Mouse (Mus musculus) T-helper 1 cell (primary cell): Measurements from ENCODE around the gene Nudt8.
"Not testable (repeated sequence)": the region's sequence is repeated elsewhere in the genome, so short reads cannot be mapped to it uniquely, and the experiment has no call there.

Experiments used
- in situ Hi-C: fragments of 300-600 bp; cut with MboI, MseI; formaldehyde crosslinking; loops from one replicate; pipeline ENCODE4 v1.15.1; 2025; ENCODE audit warnings: high pct_unique_total_duplicates

The Nudt8 gene

DNA sequence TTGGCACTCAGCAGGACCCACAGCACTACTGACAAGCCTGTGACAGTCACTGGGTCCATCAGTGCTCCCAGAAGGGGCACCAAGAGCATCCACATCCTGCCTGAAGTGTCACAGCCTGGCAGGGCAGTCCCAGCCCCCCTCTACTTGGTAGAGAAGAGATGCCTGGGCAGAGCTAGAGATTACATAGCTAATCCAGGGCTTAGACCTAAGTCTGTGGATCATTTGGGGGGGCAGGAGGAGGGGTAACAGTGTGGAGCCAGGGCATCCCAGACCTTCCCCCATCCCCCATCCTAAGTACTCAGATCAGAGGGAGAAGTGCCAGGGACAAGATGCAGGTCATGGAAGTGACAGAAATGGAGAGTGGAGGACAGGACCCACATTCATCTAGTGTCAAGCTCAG is 14.4 kb downstream of the Nudt8 start:
- in situ Hi-C loops: loop anchor here (5.0 kb wide), 2 partner anchors 37 to 72 kb away; no protein-coding TSS in a partner anchor

DNA sequence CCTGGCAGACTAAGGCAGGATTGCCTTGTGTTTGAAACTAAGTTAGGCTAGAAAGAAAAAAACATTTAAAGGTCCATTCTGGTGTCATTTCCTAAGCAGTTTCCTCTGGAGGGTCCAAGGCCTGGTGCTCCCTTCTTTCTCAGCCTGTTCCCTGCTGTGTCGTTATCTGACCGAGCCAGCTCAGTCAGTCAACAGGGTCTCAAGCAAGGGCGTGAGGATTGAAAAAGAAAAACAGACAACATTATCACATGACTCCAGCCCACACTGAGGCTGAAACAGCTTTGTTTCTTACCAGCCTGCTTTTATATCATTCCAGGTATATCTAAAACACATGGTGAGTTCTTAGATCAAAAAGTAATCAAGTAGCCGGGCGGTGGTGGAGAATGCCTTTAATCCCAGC is 15.3 kb downstream of the Nudt8 start:
- in situ Hi-C loops: loop anchor here (5.0 kb wide), 2 partner anchors 37 to 72 kb away; no protein-coding TSS in a partner anchor

DNA sequence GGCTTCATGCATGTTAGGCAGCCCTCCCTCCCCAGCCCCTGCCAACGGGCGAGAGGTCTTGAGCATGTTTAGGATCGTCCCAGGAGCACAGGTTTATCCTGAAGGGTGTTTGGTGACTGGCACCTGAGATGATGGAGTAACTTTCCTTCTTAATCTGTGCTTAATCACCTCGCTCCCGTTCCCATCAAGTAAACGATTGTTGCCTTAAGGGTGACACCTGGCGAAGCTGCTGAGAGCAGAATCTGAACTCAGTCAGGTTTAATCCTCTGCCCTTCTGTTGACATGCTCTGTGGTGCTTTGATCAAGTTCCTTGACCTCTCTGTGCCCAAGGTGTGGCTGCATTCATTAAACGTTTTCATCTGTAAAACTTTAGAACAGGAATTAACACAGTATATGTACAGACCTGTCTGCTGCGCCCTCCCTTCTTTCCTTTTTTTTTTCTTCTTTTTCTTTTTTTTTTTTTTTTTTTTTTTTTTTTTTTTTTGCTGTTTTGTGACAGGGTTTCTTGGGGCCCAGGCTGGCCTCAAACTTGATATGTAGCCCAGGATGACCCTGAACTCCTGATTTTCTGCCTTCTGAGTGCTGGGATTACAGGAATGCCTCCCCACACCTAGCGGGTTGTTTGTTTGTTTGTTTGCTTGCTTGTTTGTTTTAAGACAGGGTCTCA is 17.7 kb downstream of the Nudt8 start:
- in situ Hi-C loops: loop anchor here (5.0 kb wide), 2 partner anchors 34 to 69 kb away; no protein-coding TSS in a partner anchor

DNA sequence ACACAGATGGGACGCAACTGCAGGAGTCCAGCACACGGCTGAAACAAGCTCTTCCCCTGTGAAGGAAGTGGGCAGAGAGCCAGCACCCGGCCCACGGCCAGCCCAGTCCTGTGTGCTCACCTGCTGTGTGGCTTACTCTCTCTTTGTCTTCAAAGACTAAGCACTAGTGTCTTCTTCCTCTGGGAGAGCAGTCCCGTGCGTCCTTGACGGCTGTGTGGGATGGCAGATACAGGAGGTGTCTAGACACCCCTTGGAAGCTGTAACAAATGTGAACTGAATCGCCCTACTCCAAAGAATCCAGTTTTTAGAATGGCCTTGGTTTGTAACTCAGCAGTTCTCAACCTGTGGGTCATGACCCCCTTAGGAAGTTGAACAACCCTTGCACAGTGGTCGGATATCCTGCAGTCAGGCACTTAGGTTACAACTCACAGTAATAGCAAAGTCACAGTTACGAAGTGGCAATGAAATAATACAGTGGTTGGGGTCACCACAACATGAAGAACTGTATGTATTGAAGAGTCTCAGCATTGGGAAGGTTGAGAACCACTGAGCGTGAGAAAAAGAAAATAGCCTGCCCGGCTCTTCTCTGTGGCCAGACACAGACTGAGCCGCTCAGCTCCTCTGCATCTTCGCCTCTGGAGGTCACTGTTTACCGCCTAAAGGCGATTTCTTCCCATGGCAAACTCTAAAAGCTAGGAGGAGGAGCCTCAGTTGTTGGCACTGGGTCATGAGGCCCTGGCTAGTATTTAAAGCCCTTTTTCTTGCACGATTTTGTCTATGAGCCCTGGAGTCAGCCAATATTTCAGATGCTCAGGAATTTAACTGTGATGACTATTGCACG is 18.6 kb downstream of the Nudt8 start:
- in situ Hi-C loops: loop anchor here (5.0 kb wide), 2 partner anchors 33 to 68 kb away; no protein-coding TSS in a partner anchor

DNA sequence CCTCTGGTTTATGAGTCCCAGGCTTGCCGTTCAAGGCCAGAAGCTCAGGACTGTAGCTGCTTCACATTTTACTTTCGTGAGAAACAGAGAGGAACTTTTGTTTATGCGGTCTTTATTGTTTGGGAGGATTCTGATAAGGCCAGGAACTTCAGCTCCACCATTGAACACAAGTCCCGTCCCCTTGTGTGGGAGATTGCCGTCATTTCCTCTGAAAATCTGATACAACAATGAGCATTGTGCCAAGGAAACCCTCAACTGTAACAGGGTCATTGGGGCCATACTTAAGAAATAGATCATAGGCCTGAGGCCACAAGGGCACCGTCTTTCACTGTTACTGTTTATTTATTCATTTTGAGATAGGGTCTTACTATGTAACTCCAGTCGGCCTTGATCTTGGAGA is 22.8 kb downstream of the Nudt8 start:
- in situ Hi-C loops: no loop called here

DNA sequence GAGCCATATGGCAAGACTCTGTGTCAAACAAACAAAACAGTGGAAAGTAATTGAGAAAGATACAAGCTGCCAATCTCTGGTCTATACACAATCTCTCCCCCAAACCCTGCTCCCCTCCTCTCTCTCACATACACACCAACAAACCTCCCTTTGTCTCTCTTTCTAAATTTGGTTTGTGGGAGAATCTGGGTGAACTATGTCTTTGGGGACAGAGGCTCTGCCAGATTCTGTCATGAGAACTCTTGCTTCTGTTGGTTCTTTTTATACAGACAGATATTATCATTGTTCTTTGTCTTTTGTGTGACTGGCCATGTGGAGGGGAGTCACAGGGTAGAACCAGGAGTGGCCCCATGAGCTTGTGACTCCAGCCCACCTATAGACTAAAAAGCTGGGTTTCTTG is 27.2 kb downstream of the Nudt8 start:
- in situ Hi-C loops: no loop called here

DNA sequence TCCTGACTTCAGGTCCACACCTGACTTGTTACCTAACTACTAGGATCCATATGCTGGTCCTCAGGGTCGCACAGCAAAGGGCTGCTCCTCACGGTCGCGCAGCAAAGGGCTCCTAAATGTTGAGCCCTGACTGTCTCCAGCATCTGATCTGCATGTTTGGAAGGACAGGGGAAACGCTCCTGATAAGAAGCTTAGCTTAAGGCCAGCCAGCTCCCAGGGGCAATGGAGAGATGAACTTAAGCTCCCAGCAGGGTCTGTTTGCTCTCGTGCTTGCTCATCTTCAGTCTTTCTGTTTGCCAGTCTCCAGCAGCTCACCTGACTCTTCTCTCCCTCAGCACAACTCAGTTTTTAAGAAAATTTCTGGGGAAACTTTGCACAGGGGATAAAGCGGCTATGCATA is 32.3 kb downstream of the Nudt8 start:
- in situ Hi-C loops: no loop called here

DNA sequence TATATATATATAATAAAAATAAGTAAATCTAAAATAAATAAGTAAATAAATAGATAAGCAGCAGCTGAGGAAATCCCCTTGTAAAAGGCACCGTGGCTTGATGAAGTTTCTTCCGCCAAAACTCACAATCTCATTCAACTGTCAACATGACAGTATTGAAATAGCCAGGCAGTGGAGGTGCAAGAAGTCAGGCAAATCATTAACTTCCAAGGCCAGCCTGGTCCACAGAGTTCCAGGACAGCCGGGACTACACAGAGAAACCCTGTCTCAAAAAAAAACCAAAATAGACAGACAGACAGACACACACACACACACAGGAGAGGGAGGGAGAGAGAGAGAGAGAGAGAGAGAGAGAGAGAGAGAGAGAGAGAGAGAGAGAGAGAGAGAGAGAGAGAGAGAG is 32.9 kb downstream of the Nudt8 start:
- in situ Hi-C loops: no loop called here

DNA sequence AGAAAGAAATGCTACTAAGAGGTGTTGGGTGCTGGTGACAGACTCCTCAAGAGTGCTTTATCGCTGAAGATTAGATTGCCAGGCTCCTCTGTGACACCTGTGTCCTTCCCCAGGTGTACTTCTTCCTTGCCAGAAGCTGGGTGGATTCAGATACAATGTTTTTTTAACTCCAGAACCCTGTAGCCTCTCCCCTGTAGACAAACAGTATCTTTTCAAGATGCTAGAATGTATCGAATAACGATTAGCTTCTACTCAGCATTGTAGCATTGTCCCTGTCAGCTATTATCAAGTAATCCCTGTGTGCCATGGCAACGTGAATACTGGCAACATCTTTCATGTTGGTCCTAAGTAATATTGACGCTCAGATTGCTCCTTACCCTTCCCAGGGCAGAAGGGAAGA is 33.4 kb downstream of the Nudt8 start:
- in situ Hi-C loops: no loop called here

DNA sequence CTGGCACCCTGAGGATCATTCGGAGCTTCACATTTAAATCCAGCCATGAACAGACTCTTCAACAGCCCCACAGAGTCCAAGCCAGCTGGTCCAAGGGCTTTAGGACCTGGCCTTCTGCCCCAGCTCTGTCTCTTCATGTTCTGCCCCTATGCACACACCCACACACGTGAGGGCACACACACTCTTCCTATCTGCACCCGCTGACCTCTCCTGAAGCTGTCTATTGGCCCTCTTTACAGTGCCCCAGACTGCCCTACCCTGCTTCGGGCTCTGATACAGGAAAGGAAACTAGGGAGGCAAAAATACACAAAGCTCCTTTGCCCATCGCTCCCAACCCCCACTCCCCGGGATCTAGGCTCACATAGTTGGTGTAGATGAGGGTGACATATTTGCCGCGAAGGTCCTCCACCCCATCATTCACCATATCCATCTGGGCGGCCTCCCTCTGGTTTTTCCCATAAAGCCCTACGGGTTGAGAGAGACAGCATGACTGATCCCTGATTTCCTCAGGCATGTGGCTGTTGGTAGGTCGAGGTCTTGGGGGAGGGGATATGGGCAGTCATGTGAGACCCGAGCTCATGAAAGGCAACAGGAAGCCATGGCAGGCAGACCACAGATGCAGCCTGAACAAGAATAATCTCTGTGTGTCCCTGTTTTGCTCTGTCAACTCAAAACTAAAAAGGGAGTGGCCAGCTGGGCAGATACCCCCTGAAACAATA is 36.1 kb downstream of the Nudt8 start:
- in situ Hi-C loops: no loop called here

DNA sequence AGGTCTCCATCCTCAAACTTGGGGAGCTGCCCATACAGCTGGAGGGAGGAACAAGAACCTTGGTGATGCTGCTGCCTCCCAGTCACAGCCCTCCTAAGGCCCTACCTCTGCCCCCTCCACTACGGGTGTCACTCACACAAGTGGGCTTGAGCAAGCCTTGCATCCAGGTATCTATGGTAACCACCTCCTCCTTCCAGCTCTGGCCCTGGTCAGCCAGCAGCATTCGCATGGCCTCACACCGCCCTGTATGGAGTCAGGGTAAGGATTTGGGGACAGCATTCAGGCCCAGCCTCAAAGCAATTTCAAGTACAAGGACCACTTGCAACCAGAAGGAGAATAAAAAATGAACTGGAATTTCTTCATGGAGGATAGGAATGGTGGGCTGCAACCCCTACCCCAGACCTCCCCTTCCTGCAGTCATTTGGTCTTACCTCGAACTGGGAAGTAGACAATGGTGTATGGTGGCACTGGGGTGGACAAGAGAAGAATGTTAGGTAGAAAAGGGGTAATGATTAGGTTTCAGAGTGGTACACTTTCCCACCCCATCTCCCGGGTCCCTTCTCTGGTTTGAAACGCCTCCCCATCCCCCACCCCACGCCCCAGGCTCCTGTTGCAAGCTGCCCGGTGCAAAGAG is 36.9 kb downstream of the Nudt8 start:
- in situ Hi-C loops: not testable (repeated sequence)

DNA sequence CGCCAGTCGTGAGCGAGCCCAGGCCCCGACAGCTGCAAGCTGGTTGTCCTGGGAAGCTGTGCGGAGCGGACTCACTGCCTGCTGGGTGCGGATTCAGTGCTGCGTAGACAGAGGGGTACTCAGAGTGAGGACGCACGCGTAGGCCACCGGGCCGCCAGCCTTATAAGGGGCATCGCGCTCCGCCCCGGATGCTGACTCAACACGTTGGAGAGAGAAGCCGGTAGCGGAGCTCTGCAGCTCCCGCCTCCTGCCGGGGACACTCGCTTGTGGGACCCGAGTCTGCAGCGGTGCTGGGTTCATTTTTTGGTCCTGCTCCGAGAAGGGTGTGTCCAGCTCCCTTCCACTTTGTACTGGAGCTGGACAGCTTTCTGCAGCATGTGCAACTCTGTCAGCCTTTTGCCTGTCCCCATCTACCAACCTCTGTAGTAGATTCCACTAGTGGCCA is 37.4 kb downstream of the Nudt8 start, which contains the start of gene Gstp1:
TSS of gene Gstp1 (minus strand) at position 198 of the 445 bp plus-strand sequence.
- in situ Hi-C loops: no loop called here

DNA sequence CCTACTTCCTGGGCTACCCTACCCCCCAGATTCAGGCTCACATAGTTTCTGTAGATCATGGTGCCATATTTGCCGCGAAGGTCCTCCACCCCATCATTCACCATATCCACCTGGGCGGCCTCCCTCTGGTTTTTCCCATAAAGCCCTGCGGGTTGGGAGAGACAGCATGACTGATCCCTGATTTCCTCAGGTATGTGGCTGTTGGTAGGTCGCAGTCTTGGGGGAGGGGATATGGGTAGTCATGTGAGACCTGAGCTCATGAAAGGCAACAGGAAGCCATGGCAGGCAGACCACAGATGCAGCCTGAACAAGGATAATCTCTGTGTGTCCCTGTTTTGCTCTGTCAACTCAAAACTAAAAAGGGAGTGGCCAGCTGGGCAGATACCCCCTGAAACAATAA is 40.6 kb downstream of the Nudt8 start:
- in situ Hi-C loops: not testable (repeated sequence)

DNA sequence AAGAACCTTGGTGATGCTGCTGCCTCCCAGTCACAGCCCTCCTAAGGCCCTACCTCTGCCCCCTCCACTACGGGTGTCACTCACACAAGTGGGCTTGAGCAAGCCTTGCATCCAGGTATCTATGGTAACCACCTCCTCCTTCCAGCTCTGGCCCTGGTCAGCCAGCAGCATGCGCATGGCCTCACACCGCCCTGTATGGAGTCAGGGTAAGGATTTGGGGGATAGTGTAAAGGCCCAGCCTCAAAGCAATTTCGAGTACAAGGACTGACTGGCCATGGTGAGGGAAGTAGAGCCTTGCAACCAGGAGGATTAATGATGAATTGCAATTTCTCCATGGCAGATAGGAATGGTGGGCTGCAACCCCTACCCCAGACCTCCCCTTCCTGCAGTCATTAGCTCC is 41.1 kb downstream of the Nudt8 start:
- in situ Hi-C loops: not testable (repeated sequence)

DNA sequence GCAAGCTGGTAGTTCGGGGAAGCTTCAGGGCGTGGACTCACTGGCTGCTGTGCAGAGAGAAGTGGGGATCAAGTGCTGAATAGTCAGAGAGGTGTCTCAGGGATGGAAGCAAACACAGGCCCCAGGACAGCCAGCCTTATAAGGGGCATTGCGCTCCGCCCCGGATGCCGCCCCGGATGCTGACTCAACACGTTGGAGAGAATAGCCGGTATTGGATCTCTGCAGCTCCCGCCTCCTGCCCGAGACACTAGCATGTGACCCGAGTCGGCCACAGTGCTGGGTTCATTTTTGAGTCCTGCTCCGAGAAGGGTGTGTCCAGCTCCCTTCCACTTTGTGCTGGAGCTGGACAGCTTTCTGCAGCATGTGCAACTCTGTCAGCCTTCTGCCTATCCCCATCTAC is 41.7 kb downstream of the Nudt8 start:
- in situ Hi-C loops: no loop called here

DNA sequence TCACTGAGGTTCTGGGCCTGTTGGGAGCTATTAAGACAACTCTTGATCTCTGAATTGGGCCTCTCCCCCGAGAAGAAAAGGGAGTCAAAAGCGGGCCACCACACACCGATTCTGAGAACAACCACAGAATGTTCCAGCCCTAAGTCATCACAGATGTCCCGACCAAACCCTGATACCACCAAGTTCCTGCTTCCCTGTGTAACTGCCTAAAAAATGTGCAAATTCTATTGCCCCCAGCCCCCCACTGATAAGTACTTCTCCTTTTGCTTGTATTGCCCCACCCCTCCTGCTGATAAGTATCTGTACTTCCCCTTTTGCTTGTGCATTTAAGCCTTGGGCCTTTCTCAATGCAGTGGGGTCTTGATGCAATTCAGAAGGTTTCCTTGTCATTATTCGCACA is 43.7 kb downstream of the Nudt8 start:
- in situ Hi-C loops: not testable (repeated sequence)

DNA sequence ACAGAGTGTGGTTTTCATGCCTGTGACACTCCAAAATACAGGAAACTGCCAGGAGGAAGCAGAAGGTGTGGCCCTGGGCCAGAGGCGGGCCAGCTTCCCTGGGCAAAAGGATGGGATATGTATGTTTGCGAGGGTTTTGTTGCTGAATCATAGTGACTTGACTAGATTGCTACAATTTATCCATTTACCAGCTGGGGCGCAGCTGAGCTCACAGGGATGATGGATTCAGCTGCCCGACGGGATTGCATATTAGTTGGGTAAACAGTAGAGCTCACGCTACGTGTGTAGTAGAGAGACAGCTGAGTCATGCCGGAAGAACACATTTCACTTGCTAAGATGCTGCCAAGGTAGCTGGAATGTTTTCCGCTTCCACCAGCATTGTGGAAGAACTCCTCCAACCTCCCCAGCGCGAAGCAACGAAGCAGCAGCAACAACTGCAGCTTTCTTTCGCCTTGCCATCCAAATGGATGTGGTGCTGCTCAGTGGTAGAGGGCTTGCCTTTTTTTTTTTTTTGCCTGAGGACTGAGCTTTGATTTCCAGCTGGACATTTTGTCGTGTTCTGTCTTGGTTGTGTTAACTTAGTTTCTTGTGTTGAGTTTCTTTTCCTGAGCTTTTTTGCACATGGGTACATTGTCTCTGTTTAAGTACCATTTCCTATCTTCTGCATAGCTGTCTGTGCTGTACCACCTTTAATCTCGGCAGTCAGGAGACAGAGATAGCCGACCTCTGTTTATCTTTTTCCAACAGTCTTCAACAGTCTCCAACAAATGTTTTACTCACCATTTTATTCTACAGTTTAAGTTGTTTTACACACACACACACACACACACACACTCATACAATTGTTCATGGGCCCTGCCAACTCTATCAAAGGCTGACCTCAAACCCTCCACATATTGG is 45.8 kb downstream of the Nudt8 start, which contains the start of gene Gstp2:
TSS of gene Gstp2 (minus strand) at position 58 of the 900 bp plus-strand sequence.
- in situ Hi-C loops: no loop called here

DNA sequence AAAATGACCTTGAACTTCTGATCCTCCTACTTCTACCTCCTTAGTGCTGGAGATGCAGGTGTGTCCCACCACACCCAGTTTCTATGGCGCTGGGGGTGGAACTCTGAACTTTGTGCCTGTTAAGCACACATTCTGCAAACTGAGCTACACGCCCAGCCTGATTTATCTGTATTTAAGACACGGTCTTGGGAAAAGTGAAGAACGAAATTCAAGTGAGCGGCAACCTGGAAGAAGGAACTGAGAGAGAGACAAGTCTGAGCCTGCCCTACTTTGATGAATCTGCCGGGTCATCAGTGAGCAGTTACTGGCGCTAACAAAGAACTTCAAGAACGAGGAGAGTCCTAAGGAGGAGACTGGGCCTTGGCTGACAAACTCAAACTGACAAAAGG is 46.5 kb downstream of the Nudt8 start:
- in situ Hi-C loops: no loop called here

DNA sequence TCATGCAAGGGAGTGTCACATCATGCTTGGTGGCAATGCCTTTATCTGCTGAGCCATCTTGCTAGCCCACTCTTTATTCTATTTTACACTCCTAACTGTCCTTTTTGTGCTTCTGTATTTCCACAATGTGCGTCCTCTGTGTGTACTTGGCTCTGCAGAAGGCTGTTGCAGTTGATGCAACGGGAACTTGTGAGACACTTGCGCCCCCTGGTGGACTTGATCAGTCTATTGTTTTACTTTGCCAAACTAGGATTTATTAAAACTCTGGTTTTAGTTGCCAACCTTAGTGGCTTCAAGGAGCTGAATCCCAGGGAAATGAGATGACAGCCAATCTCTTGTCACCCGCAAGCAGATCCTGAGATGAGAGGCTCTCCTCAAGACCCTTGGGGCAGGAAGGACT is 47.5 kb downstream of the Nudt8 start:
- in situ Hi-C loops: no loop called here

DNA sequence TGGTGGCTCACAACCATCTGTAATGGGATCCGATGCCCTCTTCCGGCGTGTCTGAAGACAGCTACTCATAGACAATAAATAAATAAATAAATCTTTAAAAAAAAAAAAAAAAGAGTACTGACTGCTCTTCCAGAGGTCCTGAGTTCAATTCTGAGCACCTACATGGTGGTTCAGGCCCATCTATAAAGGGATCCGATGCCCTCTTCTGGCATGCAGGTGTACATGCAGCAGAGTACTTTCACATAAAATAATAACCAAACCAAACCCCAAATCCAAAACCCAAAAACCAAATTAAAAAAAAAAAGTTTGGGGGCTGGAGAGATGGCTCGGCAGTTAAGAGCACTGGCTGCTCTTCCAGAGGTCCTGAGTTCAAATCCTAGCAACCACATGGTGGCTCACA is 48.7 kb downstream of the Nudt8 start:
- in situ Hi-C loops: not testable (repeated sequence)
